Mouse (Mus musculus) left cerebral cortex, postnatal 4 days (tissue): ENCODE measurements at regions not wholly inside any gene's neighbourhood (a gene's known extent, or its start where the extent isn't known, plus 50 kb on each side); places are given as distances from the start of the nearest gene placed in this dataset.
A peak's percentile ranks its signal among the peaks of the same experiment; 100 is the strongest.

ENCODE experiments used
- DNase-seq: peaks from one replicate; pipeline ENCODE4 v3.0.0-alpha.2; 2022
- intact Hi-C: fragments of 180-260 bp; cut with DNase I; formaldehyde crosslinking; loops from one replicate; pipeline ENCODE4 v1.15.1; 2025

GRCm38 (mm10) chr10:66342823-66343350, 753.0 kb upstream of the Jmjd1c start:
- peak; percentile 17 for DNase-seq
- intact Hi-C loops, result no loop called here

DNA sequence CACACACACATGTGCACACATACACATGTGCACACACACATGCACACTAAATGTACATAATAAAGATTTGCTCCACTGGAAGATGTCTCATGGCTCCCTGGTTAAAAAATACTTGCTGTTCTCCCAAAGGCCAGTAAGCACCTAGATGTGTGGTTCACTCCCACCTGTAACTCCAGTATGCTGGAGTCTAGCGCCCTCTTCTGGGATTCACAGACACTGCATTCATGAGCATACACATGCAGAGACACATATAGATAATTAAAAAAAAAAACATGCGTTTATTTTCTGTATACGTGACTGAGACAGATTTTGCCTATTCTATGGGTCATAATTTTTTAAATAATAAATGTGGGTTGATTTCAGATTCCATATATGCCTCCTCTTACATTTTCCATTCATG, 747.5 kb upstream of the Jmjd1c start:
- no peak for DNase-seq
- intact Hi-C loops, result no loop called here

GRCm38 (mm10) chr10:66351036-66351435, 744.9 kb upstream of the Jmjd1c start:
- intact Hi-C loops, result no loop called here

GRCm38 (mm10) chr10:66354072-66354471, 741.9 kb upstream of the Jmjd1c start:
- intact Hi-C loops, result no loop called here
- no peak for DNase-seq

More at GRCm38 (mm10) chr10:66351036-66351435, 744.9 kb upstream of the Jmjd1c start:
- DNase-seq, result no peak

- intact Hi-C loops, result no loop called here
Measured at GRCm38 (mm10) chr10:66354986-66355385, 740.9 kb upstream of the Jmjd1c start.

GRCm38 (mm10) chr10:66357736-66358135, 738.2 kb upstream of the Jmjd1c start:
- intact Hi-C loops, result no loop called here
- DNase-seq, result peak; percentile 90

More at GRCm38 (mm10) chr10:66354986-66355385, 740.9 kb upstream of the Jmjd1c start:
- no peak for DNase-seq

DNA sequence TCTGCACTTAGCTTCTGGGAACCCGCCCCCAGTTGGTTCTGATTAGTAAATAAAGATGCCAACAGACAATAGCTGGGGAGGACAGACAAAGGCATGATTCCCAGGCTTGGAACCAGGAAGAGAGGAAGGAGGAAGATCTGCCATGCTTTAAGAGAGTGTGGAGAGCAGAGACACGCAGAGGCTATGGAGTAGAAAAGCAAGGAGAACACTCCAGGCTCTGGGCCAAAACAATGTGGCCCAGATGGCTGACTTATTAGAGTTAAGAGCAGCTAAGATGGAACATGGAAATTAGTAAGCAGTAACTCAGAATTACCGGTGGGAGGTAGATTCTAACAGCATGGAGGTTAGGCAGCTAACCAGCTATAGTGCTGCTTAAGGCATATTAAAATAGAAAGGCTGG, 725.8 kb upstream of the Jmjd1c start:
- intact Hi-C loops, result no loop called here
- peak; percentile 53 for DNase-seq

DNA sequence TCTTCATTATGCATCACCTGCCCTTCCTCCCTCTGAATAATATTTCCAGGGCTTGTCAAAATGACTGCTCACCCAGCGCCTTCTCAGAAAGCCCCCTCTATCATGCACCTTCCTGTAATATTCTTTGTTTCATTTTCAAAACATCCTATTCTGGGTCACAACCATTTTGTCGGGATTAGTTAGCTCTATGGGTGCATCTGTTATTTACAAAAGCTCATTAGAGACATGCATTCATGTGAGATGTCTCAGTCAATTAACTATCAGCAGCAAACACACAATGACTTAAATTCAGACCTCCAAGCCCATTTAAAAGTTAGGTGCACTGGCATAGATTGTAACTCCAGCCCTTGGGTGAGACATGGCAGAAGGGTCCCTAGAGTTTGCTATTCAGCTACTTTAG, 724.2 kb upstream of the Jmjd1c start:
- intact Hi-C loops, result no loop called here

More for the DNA sequence above, 724.2 kb upstream of the Jmjd1c start:
- no peak for DNase-seq
